Mouse (Mus musculus): ENCODE results near the gene Lcor.

Lcor gene

GRCm38 (mm10) chr19:41482190-41482908 is at the start of gene Lcor:
TSS of gene Lcor (plus strand) at chr19:41482637.
- peak; percentile 83 to 86 for DNase-seq (ENCODE audit: low spot score in 2 of 2)

GRCm38 (mm10) chr19:41435366-41435765 is 47.1 kb upstream of the Lcor start:
- no peak for DNase-seq (ENCODE audit: low spot score in 2 of 2)

- no peak for DNase-seq (ENCODE audit: low spot score in 2 of 2)
Observed at GRCm38 (mm10) chr19:41436461-41436860, 46.0 kb upstream of the Lcor start.

- no peak for DNase-seq (ENCODE audit: low spot score in 2 of 2)
Observed at GRCm38 (mm10) chr19:41438953-41439352, 43.5 kb upstream of the Lcor start.

GRCm38 (mm10) chr19:41441446-41441845 is 41.0 kb upstream of the Lcor start:
- no peak for DNase-seq (ENCODE audit: low spot score in 2 of 2)

GRCm38 (mm10) chr19:41441911-41442607 is 40.4 kb upstream of the Lcor start:
- DNase-seq (ENCODE audit: low spot score in 2 of 2) = no peak

GRCm38 (mm10) chr19:41442608-41442969 is 39.8 kb upstream of the Lcor start:
- DNase-seq (ENCODE audit: low spot score in 2 of 2) = peak; percentile 61 to 65

GRCm38 (mm10) chr19:41444491-41444890 is 37.9 kb upstream of the Lcor start:
- no peak for DNase-seq (ENCODE audit: low spot score in 2 of 2)

GRCm38 (mm10) chr19:41445013-41445610 is 37.3 kb upstream of the Lcor start:
- no peak for DNase-seq (ENCODE audit: low spot score in 2 of 2)

GRCm38 (mm10) chr19:41445723-41446122 is 36.7 kb upstream of the Lcor start:
- DNase-seq (ENCODE audit: low spot score in 2 of 2) = peak; percentile 11 to 35

- DNase-seq (ENCODE audit: low spot score in 2 of 2) = no peak
Observed at GRCm38 (mm10) chr19:41447166-41447565, 35.3 kb upstream of the Lcor start.

- DNase-seq (ENCODE audit: low spot score in 2 of 2) = no peak
Observed at GRCm38 (mm10) chr19:41447760-41448159, 34.7 kb upstream of the Lcor start.

GRCm38 (mm10) chr19:41449415-41450075 is 32.9 kb upstream of the Lcor start:
- no peak for DNase-seq (ENCODE audit: low spot score in 2 of 2)

GRCm38 (mm10) chr19:41452166-41452565 is 30.3 kb upstream of the Lcor start:
- DNase-seq (ENCODE audit: low spot score in 2 of 2) = no peak

- no peak for DNase-seq (ENCODE audit: low spot score in 2 of 2)
Observed at GRCm38 (mm10) chr19:41454601-41455000, 27.8 kb upstream of the Lcor start.

GRCm38 (mm10) chr19:41455091-41455626 is 27.3 kb upstream of the Lcor start:
- DNase-seq (ENCODE audit: low spot score in 2 of 2) = peak; percentile 29 to 51

GRCm38 (mm10) chr19:41457181-41457580 is 25.3 kb upstream of the Lcor start:
- DNase-seq (ENCODE audit: low spot score in 2 of 2) = no peak

GRCm38 (mm10) chr19:41462166-41462735 is 20.2 kb upstream of the Lcor start:
- DNase-seq (ENCODE audit: low spot score in 2 of 2) = no peak

GRCm38 (mm10) chr19:41463841-41464240 is 18.6 kb upstream of the Lcor start:
- DNase-seq (ENCODE audit: low spot score in 2 of 2) = no peak

GRCm38 (mm10) chr19:41466475-41466874 is 16.0 kb upstream of the Lcor start:
- DNase-seq (ENCODE audit: low spot score in 2 of 2) = no peak

- DNase-seq (ENCODE audit: low spot score in 2 of 2) = no peak
Observed at GRCm38 (mm10) chr19:41473566-41474135, 8.8 kb upstream of the Lcor start.
